Mouse (Mus musculus): ENCODE data around the gene Slc7a6. TPM values are rescaled to one million over a fixed set of nuclear protein-coding genes. Genes with fewer than 3 reads are reported as not detected.

Slc7a6 gene
- polyA plus RNA-seq, 1 experiment from 2014 or later, result 24.5 TPM

DNA sequence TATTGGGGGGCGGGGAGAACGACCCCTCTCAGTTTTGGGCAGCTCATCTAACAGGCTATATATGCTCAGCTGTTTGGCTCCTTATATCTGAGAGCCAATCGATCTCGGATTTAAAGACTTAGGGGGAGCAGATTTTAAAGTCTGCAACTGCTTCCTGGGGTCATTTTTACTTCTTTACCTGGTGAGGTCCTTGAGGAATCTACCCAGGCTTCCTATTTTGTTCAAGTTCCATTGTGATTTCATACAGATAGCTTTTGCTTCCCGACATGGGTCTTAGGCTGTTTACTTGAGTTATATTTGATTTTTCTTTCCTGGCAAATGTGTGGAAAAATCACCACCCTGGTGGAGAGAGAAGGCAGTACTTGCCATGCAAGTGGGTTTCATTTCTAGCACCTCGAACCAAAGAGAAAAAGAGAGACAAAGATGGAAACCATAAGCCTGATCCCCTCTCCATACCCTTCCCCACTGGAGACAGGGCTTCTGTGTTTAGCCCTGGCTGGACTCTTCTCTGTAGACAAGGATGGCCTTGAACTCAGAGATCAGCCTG is 1.4 kb downstream of the Slc7a6 start:
- no peak for ATAC-seq
- H3K4me3 ChIP-seq (ENCODE audit: low read length), result peak overlapping the region; percentile 82
- H3K27me3 ChIP-seq (replicated peaks; ENCODE audit: control insufficient read depth, insufficient read depth, low read length), result no peaks in the 10 kb centered on the region
- no peaks in the 10 kb centered on the region for H3K9me3 ChIP-seq (ENCODE audit: control insufficient read depth, low read length)
- WGBS, result 28% methylated on average over 6 of the region's 6 CpGs
- no peaks in the 10 kb centered on the region for H3K36me3 ChIP-seq (ENCODE audit: control insufficient read depth, insufficient read depth, low read length)
- H3K27ac ChIP-seq (ENCODE audit: low read length), result no peak overlapping the region
- peaks cover 6% of the 10 kb centered on the region; the same call in 1 of the 2 replicates for H3K4me1 ChIP-seq (ENCODE audit: control insufficient read depth, insufficient read depth, low read length)
- H3K9ac ChIP-seq (ENCODE audit: low read depth, low read length), result no peak overlapping the region; the same call in 1 of the 2 replicates
- H3K4me2 ChIP-seq (ENCODE audit: low read depth, low read length), result peak overlapping the region; percentile 94

DNA sequence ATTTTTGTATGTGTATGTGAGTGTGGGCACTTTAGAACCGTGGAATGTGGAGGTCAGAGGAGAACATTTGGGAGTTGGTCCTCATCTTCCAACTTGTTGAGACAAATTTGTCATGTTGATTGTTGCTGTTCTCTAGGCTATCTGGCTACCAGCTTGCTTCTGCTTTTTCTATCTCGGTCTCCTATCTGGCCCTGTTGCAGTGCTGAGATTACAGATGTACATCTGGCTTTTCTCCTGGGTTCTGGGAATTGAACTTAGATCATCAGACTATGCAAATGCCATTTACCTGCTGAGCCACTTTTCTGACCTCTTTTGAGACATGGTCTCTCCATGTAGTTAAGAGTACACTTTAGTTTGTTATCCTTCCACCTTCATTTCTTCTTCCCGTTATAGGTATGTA is 4.9 kb downstream of the Slc7a6 start:
- no peaks in the 10 kb centered on the region for H3K27me3 ChIP-seq (replicated peaks; ENCODE audit: control insufficient read depth, insufficient read depth, low read length)
- H3K4me2 ChIP-seq (ENCODE audit: low read depth, low read length), result no peak overlapping the region
- H3K9ac ChIP-seq (ENCODE audit: low read depth, low read length), result no peak overlapping the region
- ATAC-seq, result no peak
- WGBS, result 91% methylated on average over 3 of the region's 3 CpGs
- H3K4me1 ChIP-seq (ENCODE audit: control insufficient read depth, insufficient read depth, low read length), result peaks cover 17% of the 10 kb centered on the region
- no peak overlapping the region for H3K4me3 ChIP-seq (ENCODE audit: low read length)
- H3K36me3 ChIP-seq (ENCODE audit: control insufficient read depth, insufficient read depth, low read length), result no peaks in the 10 kb centered on the region
- no peak overlapping the region for H3K27ac ChIP-seq (ENCODE audit: low read length)
- H3K9me3 ChIP-seq (ENCODE audit: control insufficient read depth, low read length), result no peaks in the 10 kb centered on the region

DNA sequence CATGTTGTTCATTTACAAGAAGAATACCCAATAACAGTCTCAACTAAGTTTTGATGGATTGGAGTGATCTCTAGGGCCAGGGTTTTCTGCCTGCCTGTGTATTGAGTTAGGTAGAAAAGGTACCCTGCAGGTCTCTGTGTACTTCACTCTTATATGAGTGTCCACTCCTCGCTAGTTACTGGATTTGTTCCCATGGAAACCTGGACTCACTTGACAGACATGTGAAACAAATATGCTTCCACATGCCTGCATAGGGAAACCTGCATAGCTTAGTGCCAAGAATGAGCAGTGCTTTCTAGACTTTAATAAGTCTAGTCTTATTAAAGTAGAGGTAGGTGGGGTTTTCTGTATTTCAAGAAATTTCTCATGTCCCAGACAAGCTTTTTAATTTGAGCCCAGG is 8.2 kb downstream of the Slc7a6 start:
- no peaks in the 10 kb centered on the region for H3K36me3 ChIP-seq (ENCODE audit: control insufficient read depth, insufficient read depth, low read length)
- no peak overlapping the region for H3K9ac ChIP-seq (ENCODE audit: low read depth, low read length)
- H3K4me2 ChIP-seq (ENCODE audit: low read depth, low read length), result no peak overlapping the region
- H3K27me3 ChIP-seq (replicated peaks; ENCODE audit: control insufficient read depth, insufficient read depth, low read length), result no peaks in the 10 kb centered on the region
- H3K27ac ChIP-seq (ENCODE audit: low read length), result no peak overlapping the region
- no peak for ATAC-seq
- 28% methylated on average over 1 of the region's 1 CpGs for WGBS
- no peaks in the 10 kb centered on the region for H3K9me3 ChIP-seq (ENCODE audit: control insufficient read depth, low read length)
- peaks cover 17% of the 10 kb centered on the region for H3K4me1 ChIP-seq (ENCODE audit: control insufficient read depth, insufficient read depth, low read length)
- no peak overlapping the region for H3K4me3 ChIP-seq (ENCODE audit: low read length)

DNA sequence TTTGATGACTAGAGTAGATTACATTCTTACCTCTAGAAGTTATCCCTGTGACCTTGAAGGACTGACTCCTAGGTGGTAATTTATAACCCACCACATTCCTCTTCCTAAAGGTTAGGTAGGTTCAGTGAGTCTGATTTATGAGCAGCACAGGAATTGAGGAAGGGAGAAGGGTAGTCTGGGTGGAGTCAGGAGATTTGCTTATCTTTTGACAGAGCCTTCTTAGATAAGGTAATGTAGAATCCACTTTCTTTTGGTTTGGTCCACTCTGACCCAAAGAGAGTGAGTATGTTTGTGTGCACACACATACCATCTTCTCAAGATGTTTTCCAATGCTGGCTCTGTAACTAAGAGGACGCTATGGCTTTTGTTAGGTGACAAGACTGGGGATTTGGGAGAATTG is 8.9 kb downstream of the Slc7a6 start:
- Histone ChIP-seq H3K27me3 (replicated peaks; ENCODE audit: control insufficient read depth, insufficient read depth, low read length) (no peaks in the 10 kb centered on the region), H3K4me2 (ENCODE audit: low read depth, low read length) (no peak overlapping the region), H3K4me1 (ENCODE audit: control insufficient read depth, insufficient read depth, low read length) (peaks cover 17% of the 10 kb centered on the region), H3K36me3 (ENCODE audit: control insufficient read depth, insufficient read depth, low read length) (no peaks in the 10 kb centered on the region), H3K9me3 (ENCODE audit: control insufficient read depth, low read length) (no peaks in the 10 kb centered on the region), H3K4me3 (ENCODE audit: low read length) (no peak overlapping the region), H3K9ac (ENCODE audit: low read depth, low read length) (no peak overlapping the region), H3K27ac (ENCODE audit: low read length) (no peak overlapping the region)
- WGBS, result 49% methylated on average over 1 of the region's 1 CpGs
- no peak for ATAC-seq

DNA sequence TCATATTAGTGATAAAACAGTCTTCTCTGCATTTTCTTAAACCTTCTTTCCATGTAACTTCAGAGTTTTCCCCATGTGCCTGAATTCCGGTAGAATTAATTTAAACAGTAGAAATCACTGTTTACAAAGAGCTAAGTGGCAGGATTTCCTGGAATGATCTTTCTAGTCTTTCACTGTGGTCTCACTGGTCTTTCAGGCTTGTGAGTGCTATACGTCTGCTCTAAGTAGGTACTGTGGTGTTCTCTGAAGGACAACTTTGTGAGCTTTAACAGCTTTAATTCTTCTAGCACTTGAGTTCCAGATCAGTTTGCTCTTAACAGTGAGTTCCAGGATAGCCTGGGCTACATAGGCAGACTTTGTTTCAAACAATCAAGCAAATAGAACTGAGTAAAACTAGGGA is 9.8 kb downstream of the Slc7a6 start:
- 45% methylated on average over 2 of the region's 2 CpGs for WGBS

DNA sequence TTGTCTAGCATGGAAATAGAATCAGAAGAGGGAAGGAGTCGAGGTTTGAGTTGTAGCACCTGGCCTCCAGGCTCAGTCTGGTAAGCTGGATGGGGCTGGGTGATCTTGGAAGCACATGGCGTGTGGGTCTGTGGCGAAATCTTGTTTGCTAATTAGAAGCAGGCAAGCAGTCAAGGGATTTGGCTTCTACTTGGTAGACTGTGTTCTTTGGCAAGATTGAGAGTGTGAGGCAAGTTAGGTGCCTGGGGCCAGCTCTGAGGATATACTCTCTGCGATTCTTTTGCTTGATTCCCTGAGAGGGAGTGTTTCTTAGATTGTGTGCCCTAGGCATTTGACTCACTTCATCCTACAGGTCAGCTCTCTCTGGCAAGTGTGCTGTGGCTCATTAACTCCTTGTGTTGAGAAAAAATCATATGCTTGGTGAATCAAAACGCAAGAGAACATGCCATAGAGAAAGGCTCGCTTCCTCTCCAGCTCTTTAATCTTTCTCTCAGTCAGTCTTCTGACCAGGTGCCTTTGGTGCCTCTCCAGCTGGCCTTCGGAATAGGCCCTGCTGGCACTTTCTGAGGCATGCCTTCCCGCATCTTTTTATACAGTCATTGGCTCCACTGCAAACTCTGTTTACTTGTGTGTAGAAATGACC is 17.1 kb downstream of the Slc7a6 start:
- no peak overlapping the region for H3K27ac ChIP-seq (ENCODE audit: low read length)
- H3K9ac ChIP-seq (ENCODE audit: low read depth, low read length), result no peak overlapping the region
- H3K27me3 ChIP-seq (replicated peaks; ENCODE audit: control insufficient read depth, insufficient read depth, low read length), result no peaks in the 10 kb centered on the region
- no peaks in the 10 kb centered on the region for H3K4me1 ChIP-seq (ENCODE audit: control insufficient read depth, insufficient read depth, low read length)
- H3K4me3 ChIP-seq (ENCODE audit: low read length), result no peak overlapping the region
- no peak for ATAC-seq
- 84% methylated on average over 8 of the region's 8 CpGs for WGBS
- no peak overlapping the region for H3K4me2 ChIP-seq (ENCODE audit: low read depth, low read length)
- no peaks in the 10 kb centered on the region for H3K36me3 ChIP-seq (ENCODE audit: control insufficient read depth, insufficient read depth, low read length)
- no peaks in the 10 kb centered on the region for H3K9me3 ChIP-seq (ENCODE audit: control insufficient read depth, low read length)

More for the DNA sequence above, 9.8 kb downstream of the Slc7a6 start:
- H3K27ac ChIP-seq (ENCODE audit: low read length), result peak overlapping the region; percentile 11; the same call in 1 of the 2 replicates
- no peak overlapping the region for H3K9ac ChIP-seq (ENCODE audit: low read depth, low read length)
- no peak overlapping the region for H3K4me2 ChIP-seq (ENCODE audit: low read depth, low read length)
- H3K9me3 ChIP-seq (ENCODE audit: control insufficient read depth, low read length), result no peaks in the 10 kb centered on the region
- H3K36me3 ChIP-seq (ENCODE audit: control insufficient read depth, insufficient read depth, low read length), result no peaks in the 10 kb centered on the region
- no peaks in the 10 kb centered on the region for H3K27me3 ChIP-seq (replicated peaks; ENCODE audit: control insufficient read depth, insufficient read depth, low read length)
- H3K4me1 ChIP-seq (ENCODE audit: control insufficient read depth, insufficient read depth, low read length), result peaks cover 17% of the 10 kb centered on the region
- no peak overlapping the region for H3K4me3 ChIP-seq (ENCODE audit: low read length)
- ATAC-seq, result no peak

DNA sequence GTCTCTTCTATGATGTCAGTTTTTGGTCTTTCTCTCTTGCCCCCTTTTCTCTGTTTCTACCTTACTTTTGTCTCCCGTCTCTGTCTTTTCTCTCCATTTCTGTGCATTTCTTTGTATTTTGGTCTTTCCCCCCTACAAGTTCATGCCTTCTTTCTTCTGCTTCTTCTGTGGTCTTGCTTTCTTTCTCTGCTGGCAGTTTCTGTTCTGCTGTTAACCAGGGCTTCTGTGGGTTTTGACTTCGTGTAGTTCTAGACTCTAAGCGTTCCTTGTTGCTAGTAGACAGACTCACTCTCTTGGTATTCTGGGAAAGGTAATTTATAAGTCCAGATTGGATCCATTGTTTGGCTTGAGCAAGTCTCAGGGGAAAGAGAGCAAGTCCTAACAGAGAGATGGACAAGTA is 17.7 kb downstream of the Slc7a6 start:
- no peak overlapping the region for H3K27ac ChIP-seq (ENCODE audit: low read length)
- H3K4me3 ChIP-seq (ENCODE audit: low read length), result no peak overlapping the region
- no peaks in the 10 kb centered on the region for H3K4me1 ChIP-seq (ENCODE audit: control insufficient read depth, insufficient read depth, low read length)
- H3K36me3 ChIP-seq (ENCODE audit: control insufficient read depth, insufficient read depth, low read length), result no peaks in the 10 kb centered on the region
- no peaks in the 10 kb centered on the region for H3K27me3 ChIP-seq (replicated peaks; ENCODE audit: control insufficient read depth, insufficient read depth, low read length)
- 91% methylated on average over 3 of the region's 3 CpGs for WGBS
- H3K9ac ChIP-seq (ENCODE audit: low read depth, low read length), result no peak overlapping the region
- H3K9me3 ChIP-seq (ENCODE audit: control insufficient read depth, low read length), result no peaks in the 10 kb centered on the region
- H3K4me2 ChIP-seq (ENCODE audit: low read depth, low read length), result no peak overlapping the region
- ATAC-seq, result no peak

DNA sequence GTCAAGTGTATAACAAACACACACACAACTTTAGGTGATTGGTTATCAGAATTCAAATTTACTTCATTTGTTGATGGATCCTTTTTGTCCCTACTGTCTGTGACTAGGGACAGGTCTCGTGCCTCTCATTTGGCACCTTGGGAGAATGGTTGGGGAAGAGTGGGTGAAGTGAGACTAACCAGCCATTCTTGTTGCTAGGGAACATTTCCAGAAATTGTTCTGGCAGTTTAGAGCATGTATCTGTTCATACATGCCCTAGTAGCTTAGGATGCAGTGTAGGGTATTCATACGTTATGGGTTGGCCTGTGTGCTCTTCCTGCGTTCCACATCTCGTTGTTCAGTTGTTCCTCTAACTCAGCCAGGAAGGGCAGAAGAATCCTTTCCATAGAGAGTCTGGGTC is 20.5 kb downstream of the Slc7a6 start:
- no peak overlapping the region for H3K4me3 ChIP-seq (ENCODE audit: low read length)
- no peaks in the 10 kb centered on the region for H3K9me3 ChIP-seq (ENCODE audit: control insufficient read depth, low read length)
- no peaks in the 10 kb centered on the region for H3K4me1 ChIP-seq (ENCODE audit: control insufficient read depth, insufficient read depth, low read length)
- no peak overlapping the region for H3K27ac ChIP-seq (ENCODE audit: low read length)
- H3K9ac ChIP-seq (ENCODE audit: low read depth, low read length), result no peak overlapping the region
- no peaks in the 10 kb centered on the region for H3K27me3 ChIP-seq (replicated peaks; ENCODE audit: control insufficient read depth, insufficient read depth, low read length)
- WGBS, result 86% methylated on average over 4 of the region's 4 CpGs
- H3K4me2 ChIP-seq (ENCODE audit: low read depth, low read length), result no peak overlapping the region
- ATAC-seq, result no peak
- no peaks in the 10 kb centered on the region for H3K36me3 ChIP-seq (ENCODE audit: control insufficient read depth, insufficient read depth, low read length)

DNA sequence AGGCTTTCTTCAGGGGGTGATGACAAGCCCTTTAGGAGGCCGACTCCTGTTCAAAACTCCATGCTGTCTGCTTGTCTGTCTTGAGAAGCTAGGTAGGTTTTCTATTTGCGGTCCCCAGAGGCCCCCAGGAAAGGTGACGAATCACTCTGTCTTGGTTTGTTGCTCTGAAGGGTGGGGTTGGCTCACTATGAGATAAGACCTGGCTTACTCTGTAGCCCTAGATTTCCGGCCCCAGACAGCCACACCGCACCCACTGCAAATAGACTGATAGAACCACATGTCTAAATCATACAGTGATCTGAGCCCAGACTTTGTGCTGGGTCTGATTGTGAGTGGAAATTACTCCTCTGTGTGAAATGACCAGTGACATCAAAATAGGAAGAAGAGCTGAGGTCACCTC is 23.0 kb downstream of the Slc7a6 start:
- Histone ChIP-seq H3K4me2 (ENCODE audit: low read depth, low read length) (peak overlapping the region; percentile 25; the same call in 1 of the 2 replicates), H3K27me3 (replicated peaks; ENCODE audit: control insufficient read depth, insufficient read depth, low read length) (no peaks in the 10 kb centered on the region), H3K9me3 (ENCODE audit: control insufficient read depth, low read length) (no peaks in the 10 kb centered on the region), H3K4me1 (ENCODE audit: control insufficient read depth, insufficient read depth, low read length) (no peaks in the 10 kb centered on the region), H3K27ac (ENCODE audit: low read length) (no peak overlapping the region), H3K9ac (ENCODE audit: low read depth, low read length) (no peak overlapping the region), H3K36me3 (ENCODE audit: control insufficient read depth, insufficient read depth, low read length) (no peaks in the 10 kb centered on the region), H3K4me3 (ENCODE audit: low read length) (no peak overlapping the region)
- 68% methylated on average over 5 of the region's 5 CpGs for WGBS
- ATAC-seq, result peak; percentile 95

DNA sequence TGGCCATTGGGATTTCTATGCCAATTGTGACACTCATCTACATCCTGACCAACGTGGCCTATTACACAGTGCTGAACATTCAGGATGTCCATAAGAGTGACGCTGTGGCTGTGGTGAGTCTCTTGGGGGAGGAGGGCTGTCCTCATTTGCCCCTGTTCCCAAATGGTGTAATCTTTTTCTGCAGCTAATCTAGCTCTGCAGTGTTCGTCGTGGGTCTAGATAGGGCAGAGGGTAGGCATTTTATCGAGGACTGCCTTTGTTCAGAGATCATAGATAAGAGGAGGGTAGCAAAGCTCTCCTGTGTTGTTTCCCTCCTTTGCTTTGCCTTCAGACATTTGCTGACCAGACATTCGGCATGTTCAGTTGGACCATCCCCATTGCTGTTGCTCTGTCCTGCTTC is 24.5 kb downstream of the Slc7a6 start:
- H3K27me3 ChIP-seq (replicated peaks; ENCODE audit: control insufficient read depth, insufficient read depth, low read length), result no peaks in the 10 kb centered on the region
- ATAC-seq, result no peak
- no peak overlapping the region for H3K27ac ChIP-seq (ENCODE audit: low read length)
- H3K4me1 ChIP-seq (ENCODE audit: control insufficient read depth, insufficient read depth, low read length), result no peaks in the 10 kb centered on the region
- no peak overlapping the region for H3K9ac ChIP-seq (ENCODE audit: low read depth, low read length)
- no peaks in the 10 kb centered on the region for H3K9me3 ChIP-seq (ENCODE audit: control insufficient read depth, low read length)
- 85% methylated on average over 6 of the region's 6 CpGs for WGBS
- 0 out of 2 replicates have a peak, but pooled peaks cover 3% of the 10 kb centered on the region for H3K36me3 ChIP-seq (ENCODE audit: control insufficient read depth, insufficient read depth, low read length)
- H3K4me2 ChIP-seq (ENCODE audit: low read depth, low read length), result no peak overlapping the region
- H3K4me3 ChIP-seq (ENCODE audit: low read length), result no peak overlapping the region

All from intestine, embryonic 16.5 days (tissue).